Mouse (Mus musculus): ENCODE data around the gene 2210016F16Rik.
"Not testable (repeated sequence)": the region's sequence is repeated elsewhere in the genome, so short reads cannot be mapped to it uniquely, and the experiment has no call there.

2210016F16Rik gene

GRCm38 (mm10) chr13:58372278-58373152 lies 12.5 kb downstream of the 2210016F16Rik start:
- no peak for DNase-seq (ENCODE audit: low spot score)

- no peak for DNase-seq (ENCODE audit: low spot score)
These were observed 16.2 kb downstream of the 2210016F16Rik start for GRCm38 (mm10) chr13:58368835-58369234.

DNA sequence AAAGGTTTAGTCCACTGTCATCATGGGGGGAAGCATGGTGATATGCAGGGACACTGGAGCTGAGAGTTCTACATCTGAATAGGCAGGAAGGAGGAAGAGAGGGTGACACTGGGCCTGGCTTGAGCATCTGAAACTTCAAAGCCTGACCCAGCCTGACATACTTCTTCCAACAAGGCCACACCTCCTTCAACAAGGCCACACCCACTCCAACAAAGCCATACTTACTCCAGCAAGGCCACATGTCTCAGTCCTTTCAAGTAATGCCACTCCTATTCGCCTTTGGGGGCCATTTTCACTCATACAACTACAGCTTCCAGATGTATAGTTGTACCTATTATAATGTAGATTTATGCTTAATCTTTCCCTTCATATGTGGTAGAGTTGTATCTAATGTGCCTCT lies 17.4 kb downstream of the 2210016F16Rik start:
- DNase-seq (ENCODE audit: low spot score) = no peak

DNA sequence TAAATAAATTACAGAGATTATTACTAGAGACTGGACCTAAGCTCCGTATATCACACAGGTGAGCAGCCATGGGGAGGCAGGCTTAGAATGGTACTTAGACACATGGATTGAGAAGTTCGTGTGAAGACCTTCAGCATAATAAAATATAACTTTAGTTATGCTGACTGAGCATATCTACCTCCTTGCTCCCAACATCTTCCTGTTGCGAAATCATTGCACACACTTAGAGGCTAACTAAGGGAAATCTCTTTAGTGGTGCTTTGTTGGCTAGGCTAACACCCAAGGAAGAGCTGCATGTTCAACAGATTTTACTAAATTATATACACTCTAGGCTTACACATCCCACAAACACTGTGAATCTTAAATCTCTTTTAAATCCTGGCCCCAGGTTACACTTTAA lies 18.7 kb downstream of the 2210016F16Rik start:
- DNase-seq (ENCODE audit: low spot score) = no peak

- DNase-seq (ENCODE audit: low spot score) = not testable (repeated sequence)
These were observed 19.8 kb downstream of the 2210016F16Rik start for GRCm38 (mm10) chr13:58365179-58365578.

DNA sequence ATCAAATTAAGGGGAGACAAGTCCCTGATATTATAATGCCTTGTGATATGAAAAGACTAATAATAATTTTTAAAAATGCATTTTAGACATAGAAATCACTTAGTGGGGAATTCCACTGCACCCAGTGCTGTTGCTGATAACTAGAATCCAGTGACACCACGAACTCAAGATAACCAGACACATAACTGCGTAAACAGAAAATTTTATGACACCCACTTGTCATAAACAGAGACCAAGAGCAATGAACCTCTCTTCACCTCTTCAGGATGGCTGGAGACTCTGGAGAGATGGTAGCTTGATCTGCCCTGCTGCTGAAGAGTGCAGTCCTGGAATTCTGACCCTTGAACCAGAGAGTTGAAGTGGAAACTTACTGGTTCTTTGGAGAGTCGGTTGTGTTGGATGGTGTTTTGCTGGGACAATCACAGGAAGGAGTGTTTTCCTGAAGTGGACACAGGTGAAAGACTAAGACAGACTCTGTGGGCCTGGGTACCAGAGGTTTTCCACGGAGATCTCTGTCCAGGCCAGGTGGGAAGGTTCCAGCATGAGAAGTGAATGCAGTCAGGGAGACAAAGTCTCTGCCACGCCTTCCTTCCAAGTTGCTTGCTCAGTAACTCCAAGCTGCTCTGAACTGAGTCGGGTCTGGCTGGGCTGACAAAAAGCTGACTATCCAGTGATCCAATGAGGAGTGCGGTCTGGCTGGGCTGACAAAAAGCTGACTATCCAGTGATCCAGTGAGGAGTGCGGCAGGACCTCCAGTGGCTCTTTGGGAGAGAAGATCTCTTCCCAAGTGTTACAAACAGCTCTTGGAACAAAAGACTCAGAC lies 20.5 kb downstream of the 2210016F16Rik start:
- DNase-seq (ENCODE audit: low spot score) = no peak

- DNase-seq (ENCODE audit: low spot score) = no peak
These were observed 25.7 kb downstream of the 2210016F16Rik start for GRCm38 (mm10) chr13:58359304-58359653.

DNA sequence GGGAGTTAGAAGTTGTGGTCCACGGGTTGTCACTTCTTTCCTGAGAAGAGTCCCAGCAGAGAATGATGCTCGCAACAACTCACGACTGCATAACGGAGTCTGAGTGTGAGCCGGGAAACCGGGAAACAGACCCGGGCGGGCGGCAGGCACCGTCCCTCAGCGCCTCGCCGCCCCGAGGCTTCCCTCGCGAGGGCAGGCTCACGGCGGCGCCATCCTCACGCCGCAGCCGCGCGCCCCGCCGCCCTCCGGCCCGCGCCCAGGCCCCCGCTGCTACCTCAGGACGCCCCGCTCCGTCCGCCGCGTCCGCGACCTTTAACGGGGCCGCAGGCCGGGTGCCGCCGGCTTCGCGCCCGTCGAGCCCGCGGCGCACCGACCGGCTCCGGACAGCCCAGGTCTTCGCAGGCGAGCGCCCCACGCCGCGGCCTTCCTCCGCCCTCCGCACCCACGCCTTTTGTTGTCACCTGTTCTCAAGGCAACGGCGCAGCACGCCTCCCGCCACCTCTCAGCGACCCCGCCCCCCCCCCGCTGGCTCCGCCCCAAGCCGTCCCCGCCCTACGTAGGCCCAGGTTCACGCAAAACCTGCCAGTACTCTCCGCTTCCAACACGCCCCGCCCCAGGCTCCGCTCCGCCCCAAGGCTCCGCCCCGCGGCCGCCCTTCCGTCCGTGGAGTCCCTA lies 26.3 kb downstream of the 2210016F16Rik start, which contains the start of gene Kif27:
TSS of gene Kif27 (minus strand) at position 494 of the 675 bp plus-strand sequence.
- DNase-seq (ENCODE audit: low spot score) = peak; percentile 89

GRCm38 (mm10) chr13:58352996-58353395 lies 32.0 kb downstream of the 2210016F16Rik start:
- no peak for DNase-seq (ENCODE audit: low spot score)

GRCm38 (mm10) chr13:58350606-58351005 lies 34.4 kb downstream of the 2210016F16Rik start:
- DNase-seq (ENCODE audit: low spot score) = peak; percentile 45

GRCm38 (mm10) chr13:58344505-58344904 lies 40.5 kb downstream of the 2210016F16Rik start:
- DNase-seq (ENCODE audit: low spot score) = no peak

- no peak for DNase-seq (ENCODE audit: low spot score)
These were observed 47.6 kb downstream of the 2210016F16Rik start for GRCm38 (mm10) chr13:58337456-58337855.

GRCm38 (mm10) chr13:58334116-58334515 lies 50.9 kb downstream of the 2210016F16Rik start:
- DNase-seq (ENCODE audit: low spot score) = no peak

All from testis, postnatal 14 days (tissue).